Mouse (Mus musculus): ENCODE data around the gene Hacd3.
A peak's percentile ranks its signal among the peaks of the same experiment; 100 is the strongest.
"Not testable (repeated sequence)": the region's sequence is repeated elsewhere in the genome, so short reads cannot be mapped to it uniquely, and the experiment has no call there.

The Hacd3 gene

GRCm38 (mm10) chr9:65016978-65017827 is 4.3 kb downstream of the Hacd3 start:
- DNase-seq (ENCODE audit: low spot score) = no peak

- DNase-seq (ENCODE audit: low spot score) = no peak
Measured at GRCm38 (mm10) chr9:65016241-65016977, 5.1 kb downstream of the Hacd3 start.

- DNase-seq (ENCODE audit: low spot score) = no peak
Measured at GRCm38 (mm10) chr9:65015461-65016222, 5.9 kb downstream of the Hacd3 start.

- DNase-seq (ENCODE audit: low spot score) = peak; percentile 56
Measured at GRCm38 (mm10) chr9:65011304-65011703, 10.2 kb downstream of the Hacd3 start.

- no peak for DNase-seq (ENCODE audit: low spot score)
Measured at GRCm38 (mm10) chr9:65010632-65011031, 10.9 kb downstream of the Hacd3 start.

- DNase-seq (ENCODE audit: low spot score) = no peak
Measured at GRCm38 (mm10) chr9:65005737-65006136, 15.8 kb downstream of the Hacd3 start.

GRCm38 (mm10) chr9:65001481-65001880 is 20.0 kb downstream of the Hacd3 start:
- no peak for DNase-seq (ENCODE audit: low spot score)

GRCm38 (mm10) chr9:64995464-64995863 is 26.0 kb downstream of the Hacd3 start:
- not testable (repeated sequence) for DNase-seq (ENCODE audit: low spot score)

GRCm38 (mm10) chr9:64990291-64990690 is 31.2 kb downstream of the Hacd3 start:
- DNase-seq (ENCODE audit: low spot score) = no peak

GRCm38 (mm10) chr9:64988443-64988842 is 33.0 kb downstream of the Hacd3 start:
- DNase-seq (ENCODE audit: low spot score) = no peak

GRCm38 (mm10) chr9:64987651-64988050 is 33.8 kb downstream of the Hacd3 start:
- no peak for DNase-seq (ENCODE audit: low spot score)

- no peak for DNase-seq (ENCODE audit: low spot score)
Measured at GRCm38 (mm10) chr9:64985807-64986206, 35.7 kb downstream of the Hacd3 start.

- no peak for DNase-seq (ENCODE audit: low spot score)
Measured at GRCm38 (mm10) chr9:64985037-64985794, 36.3 kb downstream of the Hacd3 start.

- DNase-seq (ENCODE audit: low spot score) = no peak
Measured at GRCm38 (mm10) chr9:64981904-64982303, 39.6 kb downstream of the Hacd3 start.

- DNase-seq (ENCODE audit: low spot score) = no peak
Measured at GRCm38 (mm10) chr9:64980548-64980947, 40.9 kb downstream of the Hacd3 start.

GRCm38 (mm10) chr9:64960978-64961320 is 60.5 kb downstream of the Hacd3 start:
- DNase-seq (ENCODE audit: low spot score) = no peak

GRCm38 (mm10) chr9:64960117-64960977 is 61.1 kb downstream of the Hacd3 start, which contains the start of gene Ints14:
Ints14 (plus strand) TSS chr9:64960905.
- peak; percentile 97 for DNase-seq (ENCODE audit: low spot score)

GRCm38 (mm10) chr9:64957276-64957675 is 64.2 kb downstream of the Hacd3 start:
- no peak for DNase-seq (ENCODE audit: low spot score)

GRCm38 (mm10) chr9:64956337-64956736 is 65.2 kb downstream of the Hacd3 start:
- no peak for DNase-seq (ENCODE audit: low spot score)

GRCm38 (mm10) chr9:64953190-64953589 is 68.3 kb downstream of the Hacd3 start:
- DNase-seq (ENCODE audit: low spot score) = no peak

- DNase-seq (ENCODE audit: low spot score) = no peak
Measured at GRCm38 (mm10) chr9:64952055-64952454, 69.4 kb downstream of the Hacd3 start.

Data from ovary, postnatal 36 days (tissue).